Mouse (Mus musculus): ENCODE results near the gene Ephb1. TPM values are rescaled to one million over a fixed set of nuclear protein-coding genes. Genes with fewer than 3 reads are reported as not detected.

Gene Ephb1
- total and polyA plus RNA-seq, 3 experiments: not detected

DNA sequence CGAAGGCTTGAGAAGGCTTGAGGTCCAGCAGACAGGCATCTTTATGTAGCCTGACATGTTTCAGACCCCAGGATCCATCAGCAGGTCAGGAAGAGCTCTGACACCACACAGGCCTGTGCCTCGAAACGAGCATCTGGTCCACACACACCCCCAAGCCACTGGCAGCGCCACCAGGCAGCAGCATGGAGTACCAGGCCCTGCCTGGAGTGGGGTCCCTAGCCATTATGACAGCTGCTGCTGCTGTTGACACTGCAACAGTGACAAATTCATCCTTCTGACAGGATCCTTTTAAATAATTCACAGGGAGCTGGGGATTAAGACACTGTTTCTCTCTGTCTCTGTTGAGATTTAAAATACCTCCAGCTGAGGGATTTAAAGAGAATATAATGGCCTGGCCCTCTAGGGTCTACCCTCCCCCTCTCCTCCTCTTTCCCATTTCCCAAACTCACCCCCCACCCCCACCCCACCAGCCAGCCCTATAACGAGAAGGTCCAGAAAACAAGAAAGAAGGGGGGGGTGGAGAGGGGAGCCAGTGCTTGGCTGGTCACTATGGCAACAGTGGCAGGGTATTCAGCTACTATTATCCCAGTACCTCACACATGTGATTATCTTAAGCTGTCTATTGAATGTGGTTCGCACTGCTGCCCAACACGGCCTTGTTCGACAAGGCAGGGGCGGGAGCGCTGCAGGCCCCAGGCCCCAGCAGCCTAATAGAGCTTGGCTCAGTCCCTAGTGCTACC lies 143.0 kb downstream of the Ephb1 start:
- dilution Hi-C loops (cut with MboI; ENCODE audit: extremely low pct_ligation_motif_present, extremely low pct_unique_long_range_greater_than_20kb, low sequenced_read_pairs) (no loop called here), in situ Hi-C loops (cut with MboI; ENCODE audit: low pct_ligation_motif_present, low pct_unique_long_range_greater_than_20kb, low sequenced_read_pairs) (no loop called here)
- no peaks in the 10 kb centered on the region for H3K79me2 ChIP-seq (replicated peaks; ENCODE audit: control insufficient read depth, extremely low read depth, insufficient read depth, poor library complexity, severe bottlenecking)
- no peak overlapping the region for H3K4me3 ChIP-seq (replicated peaks in 1 of 3; ENCODE audit: low read depth in 2 of 3, low read length in 2 of 3, poor library complexity in 1 of 3)
- no peaks in the 10 kb centered on the region for H3K36me3 ChIP-seq (replicated peaks in 1 of 2; ENCODE audit: control insufficient read depth in 1 of 2, insufficient read depth in 1 of 2, low read length in 1 of 2)
- no peak for DNase-seq (ENCODE audit: extremely low read depth)
- TF ChIP-seq CHD2 (IDR thresholded peaks at IDR 0.05; ENCODE audit: low read length): no peak
- H3K4me2 ChIP-seq (ENCODE audit: insufficient read depth, low read depth, poor library complexity, severe bottlenecking): no peak overlapping the region
- no peaks in the 10 kb centered on the region for H3K27me3 ChIP-seq (replicated peaks)
- H3K4me1 ChIP-seq (ENCODE audit: control insufficient read depth in 1 of 2, insufficient read depth in 2 of 2): no peaks in the 10 kb centered on the region
- no peak overlapping the region for H3K9ac ChIP-seq (ENCODE audit: insufficient read depth, low read depth)
- peaks cover 84% of the 10 kb centered on the region for H3K9me3 ChIP-seq (replicated peaks; ENCODE audit: low read length)
- H3K27ac ChIP-seq (ENCODE audit: insufficient read depth, low read depth): no peak overlapping the region

DNA sequence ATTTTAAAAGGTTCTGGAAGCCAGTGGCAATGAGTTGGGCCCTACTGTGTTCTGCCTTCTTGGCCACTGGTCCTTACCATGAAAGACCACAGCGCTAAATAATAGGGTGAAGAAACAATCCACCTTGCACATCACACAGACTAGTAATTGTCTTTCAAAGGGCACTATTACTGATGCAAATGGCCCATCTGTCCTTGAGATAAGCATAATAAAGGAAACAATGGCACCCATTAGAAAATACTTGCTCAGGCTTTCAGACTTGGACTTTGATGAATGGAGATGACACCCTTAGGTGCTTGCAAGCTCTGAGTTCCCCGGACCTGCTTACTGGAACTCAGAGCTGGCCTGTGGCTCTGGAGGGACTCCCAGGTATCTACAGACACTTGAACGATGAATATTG lies 149.0 kb downstream of the Ephb1 start:
- H3K9ac ChIP-seq (ENCODE audit: insufficient read depth, low read depth): no peak overlapping the region
- H3K4me2 ChIP-seq (ENCODE audit: insufficient read depth, low read depth, poor library complexity, severe bottlenecking): no peak overlapping the region
- no peaks in the 10 kb centered on the region for H3K27me3 ChIP-seq (replicated peaks)
- H3K9me3 ChIP-seq (replicated peaks; ENCODE audit: low read length): peaks cover 69% of the 10 kb centered on the region
- no peaks in the 10 kb centered on the region for H3K4me1 ChIP-seq (ENCODE audit: control insufficient read depth in 1 of 2, insufficient read depth in 2 of 2)
- no peak overlapping the region for H3K27ac ChIP-seq (ENCODE audit: insufficient read depth, low read depth)
- H3K36me3 ChIP-seq (replicated peaks in 1 of 2; ENCODE audit: control insufficient read depth in 1 of 2, insufficient read depth in 1 of 2, low read length in 1 of 2): no peaks in the 10 kb centered on the region
- no peaks in the 10 kb centered on the region for H3K79me2 ChIP-seq (replicated peaks; ENCODE audit: control insufficient read depth, extremely low read depth, insufficient read depth, poor library complexity, severe bottlenecking)
- dilution Hi-C loops (cut with MboI; ENCODE audit: extremely low pct_ligation_motif_present, extremely low pct_unique_long_range_greater_than_20kb, low sequenced_read_pairs): no loop called here
- DNase-seq (ENCODE audit: extremely low read depth): no peak
- no peak for TF ChIP-seq E2F4 (IDR thresholded peaks at IDR 0.05; ENCODE audit: insufficient replicate concordance, low read depth, low read length)
- TF ChIP-seq MYC (IDR thresholded peaks at IDR 0.05; ENCODE audit: low read depth, low read length): no peak
- no peak for TF ChIP-seq RAD21 (IDR thresholded peaks at IDR 0.05; ENCODE audit: low read depth, low read length)
- TF ChIP-seq PAX5 (IDR thresholded peaks at IDR 0.05; ENCODE audit: low read length): no peak
- no peak for TF ChIP-seq SMC3 (IDR thresholded peaks at IDR 0.05; ENCODE audit: low read depth, low read length)
- in situ Hi-C loops (cut with MboI; ENCODE audit: low pct_ligation_motif_present, low pct_unique_long_range_greater_than_20kb, low sequenced_read_pairs): no loop called here
- no peak overlapping the region for H3K4me3 ChIP-seq (replicated peaks in 1 of 3; ENCODE audit: low read depth in 2 of 3, low read length in 2 of 3, poor library complexity in 1 of 3)

DNA sequence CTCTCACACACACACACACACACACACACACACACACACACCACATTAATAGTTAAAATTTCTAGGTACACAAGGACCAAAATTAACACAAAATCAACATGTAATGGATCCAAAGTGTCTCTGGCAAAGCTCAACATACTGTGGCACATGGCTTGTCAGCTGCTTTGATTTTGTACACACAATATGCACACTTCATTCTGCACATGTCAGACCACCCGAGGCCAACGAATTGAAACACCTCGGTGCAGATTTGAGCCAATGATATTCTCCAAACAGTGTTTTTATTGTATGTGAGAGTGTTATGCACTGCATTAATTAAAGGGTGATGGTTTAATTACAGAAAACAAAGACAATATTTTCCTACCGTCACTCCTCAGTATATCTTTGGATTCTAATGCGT lies 152.6 kb downstream of the Ephb1 start:
- DNase-seq (ENCODE audit: extremely low read depth): no peak
- Histone ChIP-seq H3K4me3 (replicated peaks in 1 of 3; ENCODE audit: low read depth in 2 of 3, low read length in 2 of 3, poor library complexity in 1 of 3) (no peak overlapping the region), H3K27me3 (replicated peaks) (no peaks in the 10 kb centered on the region), H3K79me2 (replicated peaks; ENCODE audit: control insufficient read depth, extremely low read depth, insufficient read depth, poor library complexity, severe bottlenecking) (no peaks in the 10 kb centered on the region), H3K4me2 (ENCODE audit: insufficient read depth, low read depth, poor library complexity, severe bottlenecking) (no peak overlapping the region), H3K9ac (ENCODE audit: insufficient read depth, low read depth) (no peak overlapping the region), H3K9me3 (replicated peaks; ENCODE audit: low read length) (peaks cover 77% of the 10 kb centered on the region), H3K36me3 (replicated peaks in 1 of 2; ENCODE audit: control insufficient read depth in 1 of 2, insufficient read depth in 1 of 2, low read length in 1 of 2) (no peaks in the 10 kb centered on the region), H3K4me1 (ENCODE audit: control insufficient read depth in 1 of 2, insufficient read depth in 2 of 2) (no peaks in the 10 kb centered on the region), H3K27ac (ENCODE audit: insufficient read depth, low read depth) (no peak overlapping the region)
- in situ Hi-C loops (cut with MboI; ENCODE audit: low pct_ligation_motif_present, low pct_unique_long_range_greater_than_20kb, low sequenced_read_pairs) (no loop called here), dilution Hi-C loops (cut with MboI; ENCODE audit: extremely low pct_ligation_motif_present, extremely low pct_unique_long_range_greater_than_20kb, low sequenced_read_pairs) (no loop called here)
- TF ChIP-seq EP300 (IDR thresholded peaks at IDR 0.05; ENCODE audit: low read length) (no peak), MAZ (IDR thresholded peaks at IDR 0.05; ENCODE audit: low read depth, low read length) (no peak), RCOR1 (conservative IDR thresholded peaks at IDR 0.05; ENCODE audit: low read depth, low read length) (no peak), RAD21 (IDR thresholded peaks at IDR 0.05; ENCODE audit: low read depth, low read length) (no peak), CHD2 (IDR thresholded peaks at IDR 0.05; ENCODE audit: low read length) (no peak), UBTF (IDR thresholded peaks at IDR 0.05; ENCODE audit: low read depth, low read length) (no peak), TBP (conservative IDR thresholded peaks at IDR 0.05; ENCODE audit: low read depth, low read length) (no peak), NELFE (IDR thresholded peaks at IDR 0.05; ENCODE audit: low read depth, low read length) (no peak), JUND (conservative IDR thresholded peaks at IDR 0.05; ENCODE audit: low read depth, low read length) (no peak), SIN3A (IDR thresholded peaks at IDR 0.05; ENCODE audit: low read length) (no peak), MXI1 (IDR thresholded peaks at IDR 0.05; ENCODE audit: low read depth, low read length) (no peak), NRF1 (IDR thresholded peaks at IDR 0.05; ENCODE audit: low read depth, low read length) (no peak)

All from CH12.LX (cell line).